Mouse (Mus musculus): Measurements from ENCODE around the gene Gm16867.
"Not testable (repeated sequence)": the region's sequence is repeated elsewhere in the genome, so short reads cannot be mapped to it uniquely, and the experiment has no call there.

Gm16867 gene

GRCm38 (mm10) chr14:69503174-69503573, at the start of gene Gm16867:
TSS of gene Gm16867 (minus strand) at chr14:69503362.
- not testable (repeated sequence) for DNase-seq (ENCODE audit: low spot score)

DNA sequence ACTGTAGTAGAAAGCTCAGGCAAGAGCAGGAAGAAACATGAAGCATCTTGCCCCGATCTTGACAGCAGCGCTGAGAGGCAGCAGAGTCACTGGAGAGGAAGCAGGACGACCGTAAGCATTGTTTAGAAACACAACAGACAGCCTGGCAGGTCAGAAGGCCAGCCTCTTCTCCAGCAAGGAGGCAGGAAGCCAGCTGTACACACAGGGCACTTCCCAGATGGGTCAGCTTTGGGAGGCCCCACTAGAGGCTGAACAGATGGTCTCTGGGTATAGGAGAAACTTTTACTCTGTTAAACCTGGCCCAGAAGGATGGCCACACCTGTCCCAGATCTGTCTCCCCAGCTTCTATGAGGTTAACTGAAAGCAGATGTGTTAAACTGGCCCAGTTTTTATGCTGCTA, 44.1 kb upstream of the Gm16867 start:
- not testable (repeated sequence) for DNase-seq (ENCODE audit: low spot score)

GRCm38 (mm10) chr14:69545052-69545451, 41.9 kb upstream of the Gm16867 start:
- not testable (repeated sequence) for DNase-seq (ENCODE audit: low spot score)

DNA sequence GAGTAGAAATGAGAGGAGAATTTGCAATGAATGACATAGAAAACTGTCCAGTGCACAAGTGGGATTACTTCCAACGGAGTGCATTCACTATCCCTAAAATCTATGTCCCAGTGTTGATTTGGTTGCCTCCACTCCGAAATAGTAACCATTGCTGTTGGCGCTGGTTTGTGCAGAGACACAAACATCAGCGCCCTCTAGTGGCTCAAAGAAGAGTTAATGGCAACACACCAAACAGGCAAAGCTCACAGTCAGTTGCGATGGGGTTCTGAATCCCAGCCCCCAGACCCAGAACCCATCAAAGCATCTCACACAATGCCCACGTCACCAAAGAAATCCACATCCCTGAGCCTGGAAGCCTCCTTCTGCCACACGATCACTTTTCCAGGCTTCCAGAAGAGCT, 40.9 kb upstream of the Gm16867 start:
- DNase-seq (ENCODE audit: low spot score), result not testable (repeated sequence)

DNA sequence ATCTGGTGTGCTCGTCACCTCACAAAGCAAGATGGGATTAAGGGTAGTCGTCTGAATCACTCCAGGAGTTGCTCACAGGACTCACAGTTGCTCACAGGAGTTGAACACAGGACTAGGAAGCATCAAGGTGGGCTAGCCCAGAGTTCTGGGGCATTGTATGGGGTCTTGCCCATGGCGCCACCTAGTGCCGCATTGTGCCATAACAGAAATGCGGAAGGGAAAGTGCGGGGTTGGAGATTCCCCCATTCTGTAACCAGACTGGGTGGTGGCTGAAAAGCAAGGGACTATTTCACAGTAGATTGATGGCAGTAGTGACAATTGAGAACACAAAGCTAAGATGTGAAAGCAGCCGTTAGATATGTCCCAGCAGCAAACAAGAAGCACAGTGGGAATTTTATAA, 39.5 kb upstream of the Gm16867 start:
- DNase-seq (ENCODE audit: low spot score), result not testable (repeated sequence)

- DNase-seq (ENCODE audit: low spot score), result not testable (repeated sequence)
Observed at GRCm38 (mm10) chr14:69540113-69540512, 37.0 kb upstream of the Gm16867 start.

GRCm38 (mm10) chr14:69536539-69536938, 33.4 kb upstream of the Gm16867 start:
- not testable (repeated sequence) for DNase-seq (ENCODE audit: low spot score)

DNA sequence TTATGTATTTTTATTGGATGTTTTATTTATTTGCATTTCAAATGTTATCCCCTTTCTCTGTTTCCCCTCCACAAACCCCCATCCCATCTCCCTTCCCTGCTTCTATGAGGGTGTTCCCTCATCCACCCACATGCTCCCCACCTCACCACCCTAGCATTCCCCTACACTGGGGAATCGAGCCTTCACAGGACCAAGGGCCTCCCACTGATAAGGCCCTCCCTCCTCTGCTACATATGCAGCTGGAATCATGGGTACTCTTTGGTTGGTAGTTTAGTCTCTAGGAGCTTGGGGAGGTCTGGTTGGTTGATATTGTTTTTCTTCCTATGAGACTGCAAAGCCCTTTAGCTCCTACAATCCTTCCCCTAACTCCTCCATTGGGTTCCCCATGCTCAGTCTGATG, 23.0 kb upstream of the Gm16867 start:
- DNase-seq (ENCODE audit: low spot score), result not testable (repeated sequence)

- not testable (repeated sequence) for DNase-seq (ENCODE audit: low spot score)
Observed at GRCm38 (mm10) chr14:69523001-69523400, 19.8 kb upstream of the Gm16867 start.

DNA sequence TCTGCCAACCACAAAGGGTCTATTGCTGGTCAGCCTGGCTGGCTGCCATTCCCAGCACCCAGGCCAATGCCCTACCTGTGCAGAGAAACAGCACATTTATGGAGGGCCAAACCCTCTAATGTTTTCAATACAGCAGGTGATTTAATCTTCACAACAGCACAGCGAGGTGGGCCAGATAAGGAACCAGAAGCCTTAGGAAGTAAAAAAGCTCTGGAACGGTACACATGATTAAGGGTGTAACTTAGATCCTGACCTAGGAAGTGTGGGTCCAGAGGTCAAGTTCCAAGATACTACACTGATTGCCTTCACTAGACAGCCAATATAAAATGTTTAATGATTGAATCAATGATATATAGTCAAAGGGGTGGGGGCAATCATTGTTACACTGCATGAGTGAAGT, 17.6 kb upstream of the Gm16867 start:
- DNase-seq (ENCODE audit: low spot score), result not testable (repeated sequence)

DNA sequence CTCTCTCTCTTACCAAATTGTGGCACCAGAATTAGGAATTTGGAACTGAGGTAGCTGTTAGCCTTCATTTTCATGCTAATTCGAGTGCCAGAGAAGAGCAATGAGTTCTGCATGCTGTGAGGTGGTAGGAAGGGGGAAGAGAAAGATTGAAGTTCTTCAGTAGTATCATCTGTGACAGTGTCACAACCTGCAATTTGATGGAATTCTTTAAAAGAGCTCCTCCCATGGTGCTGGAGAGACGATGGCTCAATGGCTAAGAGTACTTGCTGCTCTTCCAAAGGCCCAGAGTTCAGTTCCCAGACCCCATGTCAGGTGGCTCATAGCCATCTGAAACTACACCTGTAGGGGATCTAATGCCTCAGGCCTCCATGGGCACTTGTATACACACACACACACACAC, 9.3 kb upstream of the Gm16867 start, which contains the start of gene Gm27179:
Gene Gm27179, minus strand, starts transcription at position 101 of the 400 bp plus-strand sequence.
- not testable (repeated sequence) for DNase-seq (ENCODE audit: low spot score)

DNA sequence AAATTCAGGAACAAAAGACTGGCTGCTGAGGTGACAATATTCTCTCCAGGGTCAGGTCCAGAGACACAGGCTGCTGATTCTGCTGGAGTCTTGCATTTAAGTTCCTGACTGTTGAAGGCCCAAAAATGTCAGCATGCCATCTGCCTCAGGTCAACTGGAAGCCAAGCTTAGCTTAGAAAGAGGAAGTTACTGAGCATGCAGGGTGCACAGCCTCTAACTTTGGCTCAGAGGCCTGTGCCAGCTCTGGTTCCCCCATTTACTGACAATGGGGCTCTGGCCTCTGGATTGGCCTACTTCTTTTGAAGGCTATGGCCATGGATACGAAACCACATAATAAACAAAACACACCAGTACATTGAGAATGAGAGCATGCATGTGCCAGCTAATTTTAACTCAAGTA, 3.8 kb upstream of the Gm16867 start:
- DNase-seq (ENCODE audit: low spot score), result not testable (repeated sequence)

GRCm38 (mm10) chr14:69502440-69503150, 567 bp downstream of the Gm16867 start:
- not testable (repeated sequence) for DNase-seq (ENCODE audit: low spot score)

- not testable (repeated sequence) for DNase-seq (ENCODE audit: low spot score)
Observed at GRCm38 (mm10) chr14:69496259-69496658, 6.9 kb downstream of the Gm16867 start.

- not testable (repeated sequence) for DNase-seq (ENCODE audit: low spot score)
Observed at GRCm38 (mm10) chr14:69494946-69495345, 8.2 kb downstream of the Gm16867 start.

GRCm38 (mm10) chr14:69494522-69494921, 8.6 kb downstream of the Gm16867 start:
- DNase-seq (ENCODE audit: low spot score), result not testable (repeated sequence)

- not testable (repeated sequence) for DNase-seq (ENCODE audit: low spot score)
Observed at GRCm38 (mm10) chr14:69488001-69488400, 15.2 kb downstream of the Gm16867 start.

GRCm38 (mm10) chr14:69485466-69486135, 17.6 kb downstream of the Gm16867 start:
- not testable (repeated sequence) for DNase-seq (ENCODE audit: low spot score)

GRCm38 (mm10) chr14:69473941-69474646, 29.1 kb downstream of the Gm16867 start:
- not testable (repeated sequence) for DNase-seq (ENCODE audit: low spot score)

DNA sequence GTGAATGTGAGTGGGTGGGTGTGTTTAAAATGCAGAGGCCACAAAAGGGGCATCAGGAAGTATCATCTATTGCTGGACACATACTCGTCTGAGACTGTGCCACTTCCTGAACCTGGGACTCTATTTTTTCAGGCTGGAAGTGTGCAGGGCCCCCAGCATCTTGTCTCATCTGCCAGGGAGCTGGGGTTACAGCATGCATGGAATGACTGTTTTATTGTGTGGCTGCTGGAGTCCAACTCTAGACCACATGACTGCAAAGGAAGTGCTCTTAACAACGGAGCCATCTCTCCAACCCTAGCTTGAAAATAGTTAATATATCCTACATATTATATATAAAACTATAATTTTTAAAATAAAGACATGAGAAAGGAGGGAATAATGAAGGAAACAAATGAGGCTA, 29.8 kb downstream of the Gm16867 start:
- DNase-seq (ENCODE audit: low spot score), result not testable (repeated sequence)

- DNase-seq (ENCODE audit: low spot score), result not testable (repeated sequence)
Observed at GRCm38 (mm10) chr14:69470122-69470708, 32.9 kb downstream of the Gm16867 start.
